Comparison of ENCODE assay signal across 10 mouse cellular contexts in the genomic region with DNA sequence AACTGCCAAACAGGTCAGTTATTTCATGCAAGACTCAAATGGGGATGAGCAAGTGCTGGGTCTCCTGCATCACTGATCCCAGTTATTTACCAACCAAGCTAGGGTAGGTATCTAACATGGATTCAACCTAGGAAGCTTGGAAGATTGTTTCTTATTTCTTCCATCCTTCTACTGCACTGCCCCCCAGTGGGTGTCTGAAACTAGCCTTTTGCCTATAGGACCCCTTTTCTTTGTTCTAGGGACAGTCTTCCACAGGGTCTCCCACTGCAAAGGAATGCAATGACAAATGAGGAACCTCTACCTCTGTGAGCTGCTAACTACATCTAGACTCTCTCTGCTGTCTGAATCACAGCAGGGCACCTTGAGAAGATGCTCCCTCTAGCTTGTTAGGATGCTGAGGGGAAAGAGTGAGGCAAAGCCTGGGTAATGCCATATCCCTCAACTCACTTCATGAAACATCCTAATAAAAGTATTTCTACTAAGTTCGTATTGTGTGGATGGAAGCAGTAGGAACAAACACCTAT. TPM values are rescaled to one million over a fixed set of nuclear protein-coding genes. Genes with fewer than 3 reads are reported as not detected.
A peak's percentile ranks its signal among the peaks of the same experiment; 100 is the strongest.
DNase-seq lines count a peak whose midpoint lies in the region; ATAC-seq and TF ChIP-seq lines count a peak whose summit lies in the region.
"Had no signal": no experiment of that assay in that cellular context is flagged by ENCODE, and none has a peak within 500 bp of the region (broad histone marks: within the 10 kb centered on the region; RNA-seq: fewer than 3 reads in every experiment).

No protein-coding gene starts in this region.

- H3K36me3 ChIP-seq in heart, embryonic 15.5 days: peaks cover 31% of the 10 kb centered on the region
- peaks cover 47 to 72% of the 10 kb centered on the region in 2 experiments for H3K36me3 ChIP-seq in CH12.LX (replicated peaks in 1 of 2; ENCODE audit: control insufficient read depth in 1 of 2, insufficient read depth in 1 of 2, low read length in 1 of 2)
- peaks cover 29% of the 10 kb centered on the region for H3K36me3 ChIP-seq in liver, embryonic 14.5 days (replicated peaks; ENCODE audit: control insufficient read depth, insufficient read depth, low read depth)

- H3K9me3 ChIP-seq in heart, embryonic 15.5 days (replicated peaks): no peaks in the 10 kb centered on the region
- H3K9me3 ChIP-seq in CH12.LX (replicated peaks; ENCODE audit: low read length): peaks cover 7% of the 10 kb centered on the region
- H3K9me3 ChIP-seq in liver, embryonic 14.5 days (ENCODE audit: control insufficient read depth, low read length): no peaks in the 10 kb centered on the region

- TF ChIP-seq EP300 in CH12.LX (IDR thresholded peaks at IDR 0.05; ENCODE audit: low read length): no peak
- no peak for TF ChIP-seq EP300 in liver, embryonic 14.5 days (IDR thresholded peaks at IDR 0.05; ENCODE audit: low read depth)

- TF ChIP-seq RAD21 in CH12.LX (IDR thresholded peaks at IDR 0.05; ENCODE audit: low read depth, low read length): no peak; the same call in 1 of the 2 replicates

- peaks cover 50% of the 10 kb centered on the region for H3K4me1 ChIP-seq in heart, embryonic 15.5 days (replicated peaks)
- H3K4me1 ChIP-seq in CH12.LX (ENCODE audit: control insufficient read depth in 1 of 2, insufficient read depth in 2 of 2): peaks cover 15 to 48% of the 10 kb centered on the region in 2 experiments
- H3K4me1 ChIP-seq in embryonic fibroblast, embryonic 13.5 days (ENCODE audit: control insufficient read depth, insufficient read depth, low read length): no peaks in the 10 kb centered on the region; the same call in 1 of the 2 replicates
- peaks cover 11 to 22% of the 10 kb centered on the region in 2 experiments for H3K4me1 ChIP-seq in liver, embryonic 14.5 days (replicated peaks; ENCODE audit: control insufficient read depth in 2 of 2, insufficient read depth in 2 of 2, low read length in 1 of 2)

- peaks cover 50% of the 10 kb centered on the region for H3K79me2 ChIP-seq in CH12.LX (replicated peaks; ENCODE audit: control insufficient read depth, extremely low read depth, insufficient read depth, poor library complexity, severe bottlenecking)

- H3K4me3 ChIP-seq in heart, embryonic 15.5 days: no peak overlapping the region
- peak overlapping the region in 2 of 3 experiments; percentile 71 to 86 for H3K4me3 ChIP-seq in CH12.LX (replicated peaks in 1 of 3; ENCODE audit: low read depth in 2 of 3, low read length in 2 of 3, poor library complexity in 1 of 3)
- H3K4me3 ChIP-seq in embryonic fibroblast, embryonic 13.5 days (ENCODE audit: insufficient read depth, low read length): peak overlapping the region; percentile 95
- peak overlapping the region in 1 of 2 experiments; percentile 8; a peak in 2 of 4 replicates for H3K4me3 ChIP-seq in liver, embryonic 14.5 days (ENCODE audit: insufficient read depth in 1 of 2, low read depth in 2 of 2, low read length in 2 of 2)

- in situ Hi-C loops in CH12.LX (cut with MboI; ENCODE audit: low pct_ligation_motif_present, low pct_unique_long_range_greater_than_20kb, low sequenced_read_pairs): no loop called here

- TF ChIP-seq POLR2A in CH12.LX (IDR thresholded peaks at IDR 0.05; ENCODE audit: low read depth, low read length): no peak
- TF ChIP-seq POLR2A in embryonic fibroblast, embryonic 13.5 days (IDR thresholded peaks at IDR 0.05; ENCODE audit: low read depth, low read length): no peak

- 54% methylated on average over 1 of the region's 1 CpGs for WGBS in heart, embryonic 15.5 days
- whole genome bisulfite sequencing in liver, embryonic 14.5 days (ENCODE audit: insufficient replicate concordance): 65% methylated on average over 1 of the region's 1 CpGs

- DNase-seq in heart, adult 11 months: no peak
- DNase-seq in CH12.LX (ENCODE audit: extremely low read depth): no peak
- no peak for DNase-seq in liver, embryonic 14.5 days (ENCODE audit: low read depth in 3 of 3, low spot score in 3 of 3)
- DNase-seq in cerebellum, adult 18-20 months: no peak
- no peak for DNase-seq in spleen, postnatal 14 days (ENCODE audit: low spot score in 2 of 2)
- no peak for DNase-seq in left cerebral cortex, postnatal 36 days (ENCODE audit: low spot score in 2 of 2)
- DNase-seq: kidney, postnatal 36 days had no signal

- no peak for ATAC-seq in heart, embryonic 15.5 days (replicated peaks; ENCODE audit: insufficient number of reproducible peaks, insufficient read depth, low FRiP score, low read depth)
- no peak for ATAC-seq in liver, embryonic 14.5 days (ENCODE audit: insufficient read depth)
- ATAC-seq: Patski had no signal

- TF ChIP-seq CTCF in CH12.LX (conservative IDR thresholded peaks at IDR 0.05 in 1 of 2, IDR thresholded peaks at IDR 0.05 in 1 of 2; ENCODE audit: low read depth in 2 of 2, low read length in 2 of 2): peak; percentile 9 to 33; a peak in 2 of 4 replicates
- TF ChIP-seq CTCF in embryonic fibroblast, embryonic 13.5 days (IDR thresholded peaks at IDR 0.05; ENCODE audit: borderline replicate concordance, insufficient read depth, low read length): no peak
- no peak for TF ChIP-seq CTCF in liver, embryonic 14.5 days (IDR thresholded peaks at IDR 0.05; ENCODE audit: low read depth)

- 0 out of 2 replicates have a peak overlapping the region, but pooled peaks have one; percentile 8 for H3K4me2 ChIP-seq in heart, embryonic 15.5 days
- H3K4me2 ChIP-seq in CH12.LX (ENCODE audit: insufficient read depth, low read depth, poor library complexity, severe bottlenecking): peak overlapping the region; percentile 63
- peak overlapping the region; percentile 90 for H3K4me2 ChIP-seq in liver, embryonic 14.5 days (ENCODE audit: low read depth)

- H3K27me3 ChIP-seq in heart, embryonic 15.5 days: no peaks in the 10 kb centered on the region
- no peaks in the 10 kb centered on the region for H3K27me3 ChIP-seq in CH12.LX (replicated peaks)
- no peaks in the 10 kb centered on the region for H3K27me3 ChIP-seq in liver, embryonic 14.5 days (ENCODE audit: control insufficient read depth, insufficient read depth, low read length)
- H3K27me3 ChIP-seq: Patski had no signal

- no peak overlapping the region for H3K9ac ChIP-seq in heart, embryonic 15.5 days
- H3K9ac ChIP-seq in CH12.LX (ENCODE audit: insufficient read depth, low read depth): peak overlapping the region; percentile 98
- H3K9ac ChIP-seq in liver, embryonic 14.5 days (replicated peaks): peak overlapping the region; percentile 5; the same call in 1 of the 2 replicates

- H3K27ac ChIP-seq in heart, embryonic 15.5 days: no peak overlapping the region
- H3K27ac ChIP-seq in CH12.LX (ENCODE audit: insufficient read depth, low read depth): no peak overlapping the region
- no peak overlapping the region for H3K27ac ChIP-seq in embryonic fibroblast, embryonic 13.5 days (ENCODE audit: insufficient read depth, low read length)
- no peak overlapping the region for H3K27ac ChIP-seq in liver, embryonic 14.5 days

- dilution Hi-C loops in CH12.LX (cut with MboI; ENCODE audit: extremely low pct_ligation_motif_present, extremely low pct_unique_long_range_greater_than_20kb, low sequenced_read_pairs): no loop called here

- intact Hi-C loops in left cerebral cortex, postnatal 36 days (cut with DNase I): no loop called here

RNA-seq across cellular contexts. Expression of a gene that starts 1.9 kb away (rescaled TPM):
- polyA plus RNA-seq in heart, embryonic 15.5 days (2015; fragmentation: Nextera tagmentation; extraction: Ambion mirVana): 456 and 543 TPM in 2 replicates
- 4,496 and 4,575 TPM in 2 replicates for total RNA-seq in CH12.LX (2012; rRNA removed)
- 696 and 765 TPM in 2 replicates for total RNA-seq in CH12.LX (2014; rRNA removed)
- 782 and 837 TPM in 2 replicates for polyA plus RNA-seq in CH12.LX (2012; ENCODE audit: insufficient read length, low read depth)
- polyA plus RNA-seq in embryonic fibroblast, embryonic 13.5 days (2011; ENCODE audit: insufficient read length, low read depth, missing spikeins): 2,068 and 2,223 TPM in 2 replicates
- 593 and 901 TPM in 2 replicates for polyA plus RNA-seq in liver, embryonic 14.5 days (2012; rRNA removed)
- polyA plus RNA-seq in liver, embryonic 14.5 days (2014; fragmentation: Nextera tagmentation; extraction: Ambion mirVana): 693 and 702 TPM in 2 replicates
- total RNA-seq in left cerebral cortex, postnatal 36 days (2021): 100 to 1,000 TPM; 651 to 708 TPM

RNA-seq across cellular contexts. Expression of a gene that starts 1.9 kb away (rescaled TPM):
- 487 and 517 TPM in 2 replicates for polyA plus RNA-seq in heart, embryonic 15.5 days (2015; fragmentation: Nextera tagmentation; extraction: Ambion mirVana)
- total RNA-seq in CH12.LX (2012; rRNA removed) (316 and 364 TPM in 2 replicates), CH12.LX (2014; rRNA removed) (168 and 194 TPM in 2 replicates)
- polyA plus RNA-seq in CH12.LX (2012; ENCODE audit: insufficient read length, low read depth): 153 and 164 TPM in 2 replicates
- 212 and 232 TPM in 2 replicates for polyA plus RNA-seq in embryonic fibroblast, embryonic 13.5 days (2011; ENCODE audit: insufficient read length, low read depth, missing spikeins)
- polyA plus RNA-seq in liver, embryonic 14.5 days (2012; rRNA removed): 146 and 149 TPM in 2 replicates
- 271 and 282 TPM in 2 replicates for polyA plus RNA-seq in liver, embryonic 14.5 days (2014; fragmentation: Nextera tagmentation; extraction: Ambion mirVana)
- total RNA-seq in left cerebral cortex, postnatal 36 days (2021): 100 to 1,000 TPM; 212 to 213 TPM

RNA-seq across cellular contexts. Expression of a gene that starts 12.2 kb away (rescaled TPM):
- polyA plus RNA-seq in heart, embryonic 15.5 days (2015; fragmentation: Nextera tagmentation; extraction: Ambion mirVana): 44.1 and 52.6 TPM in 2 replicates
- total RNA-seq in CH12.LX (2012; rRNA removed) (10.8 and 15.7 TPM in 2 replicates), CH12.LX (2014; rRNA removed) (0.50 and 0.81 TPM in 2 replicates)
- 0.78 and 1.8 TPM in 2 replicates for polyA plus RNA-seq in CH12.LX (2012; ENCODE audit: insufficient read length, low read depth)
- polyA plus RNA-seq in embryonic fibroblast, embryonic 13.5 days (2011; ENCODE audit: insufficient read length, low read depth, missing spikeins): 5.6 and 6.1 TPM in 2 replicates
- 7.1 and 7.6 TPM in 2 replicates for polyA plus RNA-seq in liver, embryonic 14.5 days (2012; rRNA removed)
- polyA plus RNA-seq in liver, embryonic 14.5 days (2014; fragmentation: Nextera tagmentation; extraction: Ambion mirVana): 7.3 and 7.7 TPM in 2 replicates
- total RNA-seq in left cerebral cortex, postnatal 36 days (2021): 10 to 100 TPM; 27.0 to 44.8 TPM

RNA-seq across cellular contexts. Expression of a gene that starts 20.4 kb away (rescaled TPM):
- polyA plus RNA-seq in heart, embryonic 15.5 days (2015; fragmentation: Nextera tagmentation; extraction: Ambion mirVana): 31.4 and 39.9 TPM in 2 replicates
- 53.7 and 57.1 TPM in 2 replicates for total RNA-seq in CH12.LX (2012; rRNA removed)
- 67.1 and 84.2 TPM in 2 replicates for total RNA-seq in CH12.LX (2014; rRNA removed)
- polyA plus RNA-seq in CH12.LX (2012; ENCODE audit: insufficient read length, low read depth): 45.3 and 50.9 TPM in 2 replicates
- 15.8 and 20.3 TPM in 2 replicates for polyA plus RNA-seq in embryonic fibroblast, embryonic 13.5 days (2011; ENCODE audit: insufficient read length, low read depth, missing spikeins)
- polyA plus RNA-seq in liver, embryonic 14.5 days (2012; rRNA removed): 5.2 and 6.7 TPM in 2 replicates
- polyA plus RNA-seq in liver, embryonic 14.5 days (2014; fragmentation: Nextera tagmentation; extraction: Ambion mirVana): 16.1 and 16.9 TPM in 2 replicates
- total RNA-seq in left cerebral cortex, postnatal 36 days (2021): 10 to 100 TPM; 24.8 to 27.5 TPM

RNA-seq across cellular contexts. Expression of a gene that starts 40.9 kb away (rescaled TPM):
- polyA plus RNA-seq in heart, embryonic 15.5 days (2015; fragmentation: Nextera tagmentation; extraction: Ambion mirVana): 15.4 and 20.0 TPM in 2 replicates
- 8.0 and 9.4 TPM in 2 replicates for total RNA-seq in CH12.LX (2012; rRNA removed)
- 11.7 and 12.2 TPM in 2 replicates for total RNA-seq in CH12.LX (2014; rRNA removed)
- 6.3 and 6.8 TPM in 2 replicates for polyA plus RNA-seq in CH12.LX (2012; ENCODE audit: insufficient read length, low read depth)
- 9.1 and 11.7 TPM in 2 replicates for polyA plus RNA-seq in embryonic fibroblast, embryonic 13.5 days (2011; ENCODE audit: insufficient read length, low read depth, missing spikeins)
- 6.1 and 6.3 TPM in 2 replicates for polyA plus RNA-seq in liver, embryonic 14.5 days (2012; rRNA removed)
- polyA plus RNA-seq in liver, embryonic 14.5 days (2014; fragmentation: Nextera tagmentation; extraction: Ambion mirVana): 12.8 and 15.2 TPM in 2 replicates
- total RNA-seq in left cerebral cortex, postnatal 36 days (2021): 1 to 10 TPM; 3.3 to 4.8 TPM

Comparison
In these comparisons a context has a peak if more than half of its experiments do, and no peak if none do; other contexts are left out.
1. H3K4me2 ChIP-seq: peak in every context shown above with its lines; median percentile 90 in liver, embryonic 14.5 days; 63 in CH12.LX; 8 in heart, embryonic 15.5 days.
2. CTCF ChIP-seq: peak in CH12.LX (2 of 2); none in embryonic fibroblast, embryonic 13.5 days (single experiment) and liver, embryonic 14.5 days (single experiment).